Mouse (Mus musculus): ENCODE data around the gene Slc8a1. TPM values are rescaled to one million over a fixed set of nuclear protein-coding genes. Genes with fewer than 3 reads are reported as not detected.

Gene Slc8a1
- polyA plus RNA-seq, 1 experiment from 2014 or later: 2.3 TPM

- Histone ChIP-seq H3K4me3 (ENCODE audit: low read depth, low read length) (no peak overlapping the region), H3K27ac (ENCODE audit: low read depth, low read length) (no peak overlapping the region), H3K4me1 (replicated peaks; ENCODE audit: control insufficient read depth, insufficient read depth, low read length) (no peaks in the 10 kb centered on the region), H3K4me2 (no peak overlapping the region), H3K27me3 (replicated peaks; ENCODE audit: control insufficient read depth, insufficient read depth, low read length) (no peaks in the 10 kb centered on the region), H3K9ac (ENCODE audit: low read depth, low read length) (no peak overlapping the region), H3K36me3 (ENCODE audit: control insufficient read depth, insufficient read depth, low read length) (no peaks in the 10 kb centered on the region), H3K9me3 (ENCODE audit: control insufficient read depth, low read length) (no peaks in the 10 kb centered on the region)
- ATAC-seq (replicated peaks; ENCODE audit: low FRiP score) (no peak), DNase-seq (ENCODE audit: low spot score) (no peak)
- WGBS: 83% methylated on average over 5 of the region's 5 CpGs
Observed at GRCm38 (mm10) chr17:81546012-81546411, 192.2 kb downstream of the Slc8a1 start.

DNA sequence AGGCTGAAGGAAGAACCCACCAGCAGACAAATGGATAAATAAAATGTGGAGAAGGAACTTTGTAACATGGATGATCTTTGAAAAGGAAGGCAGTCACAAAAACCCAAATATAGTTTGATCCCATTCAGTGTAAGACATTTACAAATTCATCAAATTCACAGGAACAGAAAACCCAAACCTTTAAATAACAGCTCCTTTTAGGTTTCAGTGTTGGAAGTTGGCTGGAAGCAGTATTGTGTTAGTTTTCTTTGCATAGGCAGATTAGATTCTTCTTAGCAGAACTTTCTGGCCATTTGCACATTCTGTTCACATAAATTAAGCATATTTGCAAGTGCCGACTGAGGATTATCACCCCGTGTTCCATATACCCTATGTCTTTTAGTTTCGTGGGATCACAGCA, 193.3 kb downstream of the Slc8a1 start:
- Histone ChIP-seq H3K27me3 (replicated peaks; ENCODE audit: control insufficient read depth, insufficient read depth, low read length) (no peaks in the 10 kb centered on the region), H3K27ac (ENCODE audit: low read depth, low read length) (no peak overlapping the region), H3K4me2 (no peak overlapping the region), H3K4me1 (replicated peaks; ENCODE audit: control insufficient read depth, insufficient read depth, low read length) (no peaks in the 10 kb centered on the region), H3K36me3 (ENCODE audit: control insufficient read depth, insufficient read depth, low read length) (no peaks in the 10 kb centered on the region), H3K4me3 (ENCODE audit: low read depth, low read length) (no peak overlapping the region), H3K9ac (ENCODE audit: low read depth, low read length) (no peak overlapping the region), H3K9me3 (ENCODE audit: control insufficient read depth, low read length) (no peaks in the 10 kb centered on the region)
- WGBS: 87% methylated on average over 3 of the region's 3 CpGs
- no peak for DNase-seq (ENCODE audit: low spot score)
- no peak for ATAC-seq (replicated peaks; ENCODE audit: low FRiP score)

- Histone ChIP-seq H3K4me3 (ENCODE audit: low read depth, low read length) (no peak overlapping the region), H3K36me3 (ENCODE audit: control insufficient read depth, insufficient read depth, low read length) (no peaks in the 10 kb centered on the region), H3K27ac (ENCODE audit: low read depth, low read length) (no peak overlapping the region), H3K9ac (ENCODE audit: low read depth, low read length) (no peak overlapping the region), H3K4me2 (no peak overlapping the region), H3K4me1 (replicated peaks; ENCODE audit: control insufficient read depth, insufficient read depth, low read length) (no peaks in the 10 kb centered on the region), H3K9me3 (ENCODE audit: control insufficient read depth, low read length) (no peaks in the 10 kb centered on the region), H3K27me3 (replicated peaks; ENCODE audit: control insufficient read depth, insufficient read depth, low read length) (no peaks in the 10 kb centered on the region)
- DNase-seq (ENCODE audit: low spot score) (no peak), ATAC-seq (replicated peaks; ENCODE audit: low FRiP score) (no peak)
- 77% methylated on average over 12 of the region's 12 CpGs for WGBS
Observed at GRCm38 (mm10) chr17:81542313-81543185, 195.6 kb downstream of the Slc8a1 start.

- DNase-seq (ENCODE audit: low spot score): no peak
- Histone ChIP-seq H3K9ac (ENCODE audit: low read depth, low read length) (no peak overlapping the region), H3K4me2 (no peak overlapping the region), H3K27me3 (replicated peaks; ENCODE audit: control insufficient read depth, insufficient read depth, low read length) (no peaks in the 10 kb centered on the region), H3K27ac (ENCODE audit: low read depth, low read length) (no peak overlapping the region), H3K4me1 (replicated peaks; ENCODE audit: control insufficient read depth, insufficient read depth, low read length) (no peaks in the 10 kb centered on the region), H3K4me3 (ENCODE audit: low read depth, low read length) (no peak overlapping the region), H3K9me3 (ENCODE audit: control insufficient read depth, low read length) (no peaks in the 10 kb centered on the region), H3K36me3 (ENCODE audit: control insufficient read depth, insufficient read depth, low read length) (no peaks in the 10 kb centered on the region)
- no peak for ATAC-seq (replicated peaks; ENCODE audit: low FRiP score)
- 63% methylated on average over 9 of the region's 9 CpGs for WGBS
Observed at GRCm38 (mm10) chr17:81538163-81539160, 199.7 kb downstream of the Slc8a1 start.

DNA sequence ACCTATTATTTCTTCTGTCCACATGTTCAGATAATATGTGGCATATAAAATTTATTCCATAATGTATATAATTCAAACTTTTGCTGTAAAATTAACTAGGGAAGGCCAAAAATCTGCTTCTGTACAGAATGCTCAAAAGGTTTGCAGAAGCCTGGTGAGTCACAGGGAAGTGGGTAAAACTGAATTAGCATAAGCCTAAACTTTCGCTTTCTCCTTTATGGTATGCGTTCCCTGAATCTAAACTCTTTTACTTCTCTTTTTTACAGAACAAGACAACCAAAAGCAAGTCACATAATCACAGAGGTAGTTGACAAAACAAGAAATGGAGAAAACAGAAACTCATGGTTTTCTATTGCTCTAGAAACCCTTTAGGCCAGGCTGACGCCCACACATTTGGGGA, 202.1 kb downstream of the Slc8a1 start:
- ATAC-seq (replicated peaks; ENCODE audit: low FRiP score) (no peak), DNase-seq (ENCODE audit: low spot score) (no peak)
- Histone ChIP-seq H3K27ac (ENCODE audit: low read depth, low read length) (no peak overlapping the region), H3K4me2 (no peak overlapping the region), H3K9ac (ENCODE audit: low read depth, low read length) (no peak overlapping the region), H3K4me1 (replicated peaks; ENCODE audit: control insufficient read depth, insufficient read depth, low read length) (no peaks in the 10 kb centered on the region), H3K9me3 (ENCODE audit: control insufficient read depth, low read length) (no peaks in the 10 kb centered on the region), H3K4me3 (ENCODE audit: low read depth, low read length) (no peak overlapping the region), H3K27me3 (replicated peaks; ENCODE audit: control insufficient read depth, insufficient read depth, low read length) (no peaks in the 10 kb centered on the region), H3K36me3 (ENCODE audit: control insufficient read depth, insufficient read depth, low read length) (no peaks in the 10 kb centered on the region)
- 76% methylated on average over 3 of the region's 3 CpGs for WGBS

DNA sequence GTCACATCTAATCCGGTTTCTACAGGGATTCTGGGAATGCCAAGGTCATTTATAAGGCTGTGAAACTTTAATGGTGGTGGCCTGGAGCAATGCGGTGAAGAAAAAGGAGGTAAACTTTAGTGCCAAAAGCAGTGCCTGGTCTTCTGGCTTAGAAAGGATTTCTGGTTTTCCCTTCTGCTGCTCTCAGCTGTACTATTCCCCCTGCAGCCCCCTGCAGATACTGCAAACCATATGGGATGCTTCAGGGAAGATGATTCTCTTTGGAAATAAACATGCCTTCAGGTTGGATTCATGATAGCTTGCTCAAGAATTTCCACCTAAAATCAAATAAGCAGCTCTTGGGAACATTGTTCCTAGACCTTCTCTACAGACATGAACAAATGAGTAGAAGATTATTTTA, 208.3 kb downstream of the Slc8a1 start:
- Histone ChIP-seq H3K36me3 (ENCODE audit: control insufficient read depth, insufficient read depth, low read length) (no peaks in the 10 kb centered on the region), H3K27ac (ENCODE audit: low read depth, low read length) (no peak overlapping the region), H3K4me1 (replicated peaks; ENCODE audit: control insufficient read depth, insufficient read depth, low read length) (no peaks in the 10 kb centered on the region), H3K9me3 (ENCODE audit: control insufficient read depth, low read length) (no peaks in the 10 kb centered on the region), H3K4me2 (no peak overlapping the region), H3K27me3 (replicated peaks; ENCODE audit: control insufficient read depth, insufficient read depth, low read length) (no peaks in the 10 kb centered on the region), H3K4me3 (ENCODE audit: low read depth, low read length) (no peak overlapping the region), H3K9ac (ENCODE audit: low read depth, low read length) (no peak overlapping the region)
- DNase-seq (ENCODE audit: low spot score) (no peak), ATAC-seq (replicated peaks; ENCODE audit: low FRiP score) (no peak)
- 64% methylated on average over 2 of the region's 2 CpGs for WGBS

GRCm38 (mm10) chr17:81528940-81529339, 209.2 kb downstream of the Slc8a1 start:
- 93% methylated on average over 4 of the region's 4 CpGs for WGBS
- ATAC-seq (replicated peaks; ENCODE audit: low FRiP score) (no peak), DNase-seq (ENCODE audit: low spot score) (no peak)
- Histone ChIP-seq H3K27me3 (replicated peaks; ENCODE audit: control insufficient read depth, insufficient read depth, low read length) (no peaks in the 10 kb centered on the region), H3K27ac (ENCODE audit: low read depth, low read length) (no peak overlapping the region), H3K36me3 (ENCODE audit: control insufficient read depth, insufficient read depth, low read length) (no peaks in the 10 kb centered on the region), H3K4me2 (no peak overlapping the region), H3K4me3 (ENCODE audit: low read depth, low read length) (no peak overlapping the region), H3K9ac (ENCODE audit: low read depth, low read length) (no peak overlapping the region), H3K9me3 (ENCODE audit: control insufficient read depth, low read length) (no peaks in the 10 kb centered on the region), H3K4me1 (replicated peaks; ENCODE audit: control insufficient read depth, insufficient read depth, low read length) (no peaks in the 10 kb centered on the region)

DNA sequence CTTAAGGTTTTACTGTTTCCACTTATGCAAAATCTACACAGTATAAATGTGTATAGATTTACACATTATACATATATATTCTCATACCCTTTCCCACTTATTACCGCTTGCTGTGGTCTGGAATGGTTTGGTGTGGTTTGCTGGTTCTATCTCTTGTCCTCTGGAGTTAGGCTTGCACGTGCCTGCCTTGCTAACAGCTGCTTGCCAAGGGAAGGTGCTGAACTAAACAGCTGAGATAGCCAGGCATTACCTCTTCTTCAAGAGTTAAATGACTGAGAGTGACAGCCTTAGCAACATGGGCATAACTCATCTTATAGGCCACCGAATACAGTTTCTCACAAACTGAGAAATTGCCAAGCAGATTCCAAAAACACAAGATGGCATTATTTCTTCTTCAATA, 211.7 kb downstream of the Slc8a1 start:
- Histone ChIP-seq H3K4me2 (no peak overlapping the region), H3K4me1 (replicated peaks; ENCODE audit: control insufficient read depth, insufficient read depth, low read length) (no peaks in the 10 kb centered on the region), H3K36me3 (ENCODE audit: control insufficient read depth, insufficient read depth, low read length) (no peaks in the 10 kb centered on the region), H3K27me3 (replicated peaks; ENCODE audit: control insufficient read depth, insufficient read depth, low read length) (no peaks in the 10 kb centered on the region), H3K4me3 (ENCODE audit: low read depth, low read length) (no peak overlapping the region), H3K9ac (ENCODE audit: low read depth, low read length) (no peak overlapping the region), H3K9me3 (ENCODE audit: control insufficient read depth, low read length) (no peaks in the 10 kb centered on the region), H3K27ac (ENCODE audit: low read depth, low read length) (no peak overlapping the region)
- whole genome bisulfite sequencing: 81% methylated on average over 3 of the region's 3 CpGs
- ATAC-seq (replicated peaks; ENCODE audit: low FRiP score): no peak
- no peak for DNase-seq (ENCODE audit: low spot score)

Measured in liver, embryonic 11.5 days (tissue).